Mouse (Mus musculus) c-Kit-positive CD71-negative TER-119-negative erythroid progenitor cells, embryonic 14.5 days (primary cell): Measurements from ENCODE around the gene Ncam1.

Source experiments
- DNase-seq: peaks from one replicate; pipeline ENCODE4 v3.0.0-alpha.2; 2013; ENCODE audit warnings: low read depth

The Ncam1 gene

DNA sequence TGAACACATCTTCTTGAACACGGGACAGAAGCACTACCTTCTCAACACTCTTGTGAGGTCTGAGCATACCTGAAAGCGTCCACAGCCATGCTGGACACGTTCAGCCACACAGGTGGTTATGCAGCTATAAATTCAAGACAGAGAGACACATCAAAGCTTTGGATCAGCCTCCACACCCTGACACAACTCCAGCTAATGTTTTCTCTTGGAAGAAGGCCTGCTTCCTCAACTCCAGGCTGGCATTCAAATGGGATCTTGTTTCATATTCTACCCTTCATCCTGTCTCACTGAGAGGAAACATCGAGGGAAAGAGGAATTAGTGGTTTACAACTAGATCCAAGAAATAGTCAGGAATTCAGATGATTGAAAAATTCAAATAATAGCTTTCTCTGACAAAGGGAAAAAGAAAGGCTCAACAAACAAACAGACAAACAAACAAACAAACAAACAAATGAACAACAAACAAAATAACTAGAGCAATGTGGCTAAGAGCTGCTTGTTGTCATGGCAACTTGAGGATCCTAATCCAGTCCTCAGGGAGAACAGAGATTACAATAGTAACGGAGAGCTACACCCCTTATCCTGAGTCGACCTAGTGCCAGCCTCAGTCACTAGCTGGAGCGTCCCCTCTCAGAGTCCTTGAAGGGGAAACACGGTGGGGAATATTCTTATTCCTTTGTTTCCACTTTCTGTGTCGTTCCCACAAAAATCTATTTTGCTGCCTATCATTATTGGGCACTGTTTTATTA is 175.6 kb downstream of the Ncam1 start:
- DNase-seq = no peak

DNA sequence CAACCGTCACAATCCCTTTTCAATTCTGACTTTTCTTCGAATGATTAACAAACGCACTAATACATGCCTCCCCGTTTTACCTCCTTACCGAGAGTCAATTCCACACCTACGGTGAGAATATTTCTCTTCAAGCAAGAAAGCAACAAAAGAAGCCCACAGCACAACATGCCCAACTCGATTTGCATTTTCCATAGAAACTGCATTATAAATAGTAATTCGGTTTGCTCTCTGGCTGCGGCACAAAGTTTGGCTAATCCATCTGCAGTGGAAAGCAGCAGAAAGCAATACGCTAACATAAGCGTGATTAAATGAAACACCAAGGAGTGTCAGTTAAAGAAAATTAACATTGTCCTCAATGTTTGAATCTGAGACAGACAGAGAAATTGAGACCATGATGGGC is 177.0 kb downstream of the Ncam1 start:
- DNase-seq = no peak

DNA sequence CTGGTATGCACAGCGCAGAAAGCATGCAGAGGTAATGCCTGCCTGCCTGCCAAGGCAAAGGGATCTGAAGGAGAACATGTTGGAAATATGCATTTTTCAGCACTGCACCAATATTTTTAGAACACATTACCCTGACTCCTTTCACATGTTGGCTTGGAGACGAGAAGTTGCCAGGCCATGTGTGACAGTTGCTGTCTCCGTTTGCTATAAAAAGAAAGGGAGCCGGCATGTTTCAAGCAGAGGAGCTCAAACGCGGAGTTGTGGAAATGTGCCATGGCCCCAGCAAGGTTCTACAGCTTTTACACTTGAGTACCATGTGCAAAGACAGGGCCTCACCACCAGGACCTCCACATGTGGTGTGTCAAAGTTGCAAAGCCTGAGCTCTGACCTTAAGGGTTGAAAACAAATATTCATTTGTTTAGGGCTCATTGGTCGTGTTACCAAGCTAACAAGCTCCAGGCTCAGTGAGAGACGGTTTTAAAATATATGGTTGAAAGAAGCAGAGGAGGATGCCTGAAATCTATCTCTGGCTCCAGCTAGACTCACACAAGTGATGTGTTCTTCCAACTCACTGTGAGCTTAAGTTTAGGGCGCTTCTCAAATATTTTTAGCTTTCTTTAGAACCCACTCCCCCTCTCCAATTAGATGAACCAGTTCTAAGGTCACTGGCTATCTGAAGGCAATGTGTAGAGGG is 179.9 kb downstream of the Ncam1 start:
- no peak for DNase-seq

DNA sequence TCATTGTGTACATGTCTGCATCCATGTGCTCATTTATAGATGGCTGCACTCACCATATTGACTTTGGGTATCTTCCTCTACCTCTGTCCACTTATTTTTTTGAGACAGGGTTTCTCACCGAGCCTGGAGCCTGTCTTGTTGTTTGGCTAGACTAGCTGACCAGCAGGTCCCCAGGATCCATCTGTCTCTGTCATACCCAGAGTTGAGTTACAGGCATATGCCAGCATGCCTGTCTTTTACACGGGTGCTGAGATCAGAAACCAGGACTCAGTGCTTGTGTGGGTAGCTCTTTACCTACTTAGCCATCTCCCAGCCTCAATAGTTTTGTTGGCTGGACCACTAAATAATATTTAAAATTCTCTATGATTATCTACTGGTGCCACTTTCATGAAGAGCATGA is 180.5 kb downstream of the Ncam1 start:
- no peak for DNase-seq

DNA sequence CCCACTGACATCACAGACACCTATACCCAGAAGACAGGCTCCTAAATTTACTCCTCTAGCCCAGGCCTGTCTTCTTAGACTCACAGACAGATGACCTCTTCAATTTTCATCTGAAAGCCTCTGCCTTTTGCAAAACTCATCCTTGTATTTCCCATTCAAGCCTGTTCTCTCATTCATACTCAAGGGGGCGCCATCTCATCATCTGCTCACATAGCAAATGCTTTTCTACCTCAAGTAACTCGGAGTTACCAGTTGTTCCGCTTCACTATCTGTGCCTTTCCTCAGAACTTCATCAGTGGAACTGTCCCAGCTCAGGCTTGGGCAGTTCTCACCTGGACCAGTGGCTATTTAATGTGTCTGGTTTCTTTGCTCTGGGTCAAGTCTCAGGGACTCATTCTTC is 181.5 kb downstream of the Ncam1 start:
- DNase-seq = peak; percentile 9

DNA sequence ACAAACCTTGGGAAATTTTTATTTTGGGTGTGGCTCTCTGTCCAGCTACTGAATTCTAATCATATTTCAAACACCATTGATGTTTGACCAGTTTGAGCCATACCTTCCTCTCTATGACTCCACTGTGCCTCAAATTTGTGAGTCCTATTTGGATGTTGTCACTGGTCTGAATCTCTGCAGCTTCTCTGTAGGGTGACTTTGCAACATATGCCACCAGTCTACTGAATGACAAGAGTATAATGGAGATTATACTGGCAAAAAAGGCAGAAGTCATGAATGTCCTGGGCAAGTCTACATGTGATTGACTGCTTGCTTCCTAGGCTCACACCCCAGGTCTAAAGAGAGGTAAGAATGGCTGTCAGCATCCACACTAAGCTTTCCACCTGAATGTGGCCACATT is 186.3 kb downstream of the Ncam1 start:
- DNase-seq = no peak

DNA sequence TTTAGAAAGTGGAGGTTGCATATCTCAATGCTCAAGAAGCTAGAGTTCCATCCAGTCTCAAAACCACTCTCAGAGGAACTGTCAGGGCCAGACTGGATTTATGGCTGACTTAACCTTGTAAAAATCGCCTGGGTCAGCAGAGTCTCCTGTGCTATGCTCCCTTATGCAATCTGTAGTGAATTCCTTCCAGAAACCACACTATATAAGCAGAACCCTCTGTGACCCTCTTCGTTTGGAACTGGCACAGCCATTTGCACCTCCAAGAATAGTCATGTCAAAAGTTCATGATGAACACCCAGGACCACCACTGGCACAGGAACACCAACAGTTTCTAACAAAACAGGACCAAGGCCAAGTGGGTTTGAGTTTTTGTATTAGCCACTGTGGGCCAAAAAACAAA is 190.5 kb downstream of the Ncam1 start:
- DNase-seq = no peak

DNA sequence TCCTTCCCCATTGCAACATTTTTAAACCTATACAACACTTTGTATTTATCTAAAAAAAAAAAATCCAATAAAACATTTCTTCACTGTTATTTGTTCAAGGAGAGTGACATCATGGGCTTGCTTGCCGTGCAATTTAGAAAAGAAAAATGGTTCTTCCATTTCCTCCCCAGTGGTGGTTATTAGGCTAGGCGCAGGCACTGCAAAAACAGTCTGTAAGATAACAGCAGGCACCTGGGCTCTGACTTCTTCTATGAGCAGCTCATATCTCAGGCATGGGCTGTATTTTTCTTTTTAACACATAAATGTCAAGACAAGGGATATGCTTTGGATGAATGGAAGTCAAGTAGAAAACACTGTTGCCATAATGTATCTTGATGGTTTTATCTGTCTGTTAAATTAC is 192.0 kb downstream of the Ncam1 start:
- no peak for DNase-seq

DNA sequence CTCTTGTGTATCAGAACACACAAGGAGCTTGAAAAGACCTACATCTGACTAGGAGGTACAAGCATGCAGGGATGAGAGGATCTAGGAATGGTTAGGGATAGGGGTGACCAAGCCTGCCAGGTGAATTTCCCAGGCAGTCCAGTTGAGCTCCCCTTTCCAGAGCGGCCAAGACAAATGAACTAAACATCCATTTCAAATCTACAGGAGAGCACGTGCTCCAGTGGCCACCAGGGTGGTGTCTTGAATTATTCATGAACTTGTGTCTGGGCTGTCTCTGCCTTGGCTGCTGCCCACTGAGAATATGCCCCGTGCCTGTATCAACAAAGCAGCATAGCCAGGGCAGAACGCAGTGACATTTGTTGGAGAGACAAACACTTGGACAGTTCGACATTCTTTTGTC is 192.4 kb downstream of the Ncam1 start:
- no peak for DNase-seq

DNA sequence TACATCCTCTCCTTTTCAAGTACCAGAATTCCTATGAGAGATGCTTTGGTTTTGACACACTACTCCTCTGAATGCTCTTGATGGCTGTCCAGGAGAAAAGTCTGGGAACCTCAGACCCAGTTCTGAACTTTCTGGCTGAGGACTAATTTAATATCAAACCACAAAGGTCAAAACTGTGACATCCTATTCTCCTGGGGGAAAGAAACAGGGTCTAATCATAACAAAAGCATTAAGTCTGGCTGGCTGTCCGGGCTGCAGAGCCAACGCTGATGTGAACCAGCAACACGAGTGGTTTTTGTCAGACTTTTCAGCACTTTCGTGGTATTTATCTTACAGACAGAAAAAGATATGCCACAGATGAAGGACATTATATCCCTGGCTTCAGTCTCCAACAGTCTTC is 192.9 kb downstream of the Ncam1 start:
- DNase-seq = no peak

DNA sequence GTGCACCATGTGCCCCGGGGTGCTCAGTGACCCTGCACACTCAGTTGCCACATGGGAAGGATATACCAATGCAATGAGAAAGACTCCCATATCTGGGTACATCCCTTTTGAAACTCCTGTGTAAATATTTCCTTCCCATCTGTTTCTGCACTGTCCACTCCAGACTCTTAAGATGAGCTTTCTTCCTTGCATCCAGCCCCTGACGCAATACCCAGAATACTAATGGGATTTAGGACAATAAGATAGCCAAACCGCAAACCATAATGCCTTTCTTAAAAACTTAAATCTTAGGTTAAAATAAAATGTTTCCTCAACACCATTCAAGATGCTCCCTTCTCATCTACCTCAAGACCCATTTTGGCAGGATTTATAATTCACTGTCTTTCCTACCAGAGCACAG is 193.4 kb downstream of the Ncam1 start:
- DNase-seq = no peak

DNA sequence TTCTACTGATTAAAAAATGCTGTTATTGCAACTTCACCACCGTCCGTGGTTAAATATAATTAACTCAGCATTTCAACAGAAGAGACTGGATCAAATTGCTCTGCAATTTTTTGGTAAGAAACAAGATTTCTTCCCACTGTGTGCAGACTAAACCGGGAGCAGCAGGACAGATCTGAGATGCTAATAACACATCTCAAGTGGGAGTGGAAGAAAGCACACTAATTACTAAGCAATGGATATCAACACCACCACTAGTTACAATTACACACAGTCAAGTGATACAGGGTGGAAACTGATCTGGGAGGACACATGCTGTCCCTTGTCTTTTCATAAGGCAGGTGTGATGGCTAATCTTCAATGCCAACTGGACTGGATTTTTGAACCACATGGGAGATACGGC is 197.5 kb downstream of the Ncam1 start:
- no peak for DNase-seq

DNA sequence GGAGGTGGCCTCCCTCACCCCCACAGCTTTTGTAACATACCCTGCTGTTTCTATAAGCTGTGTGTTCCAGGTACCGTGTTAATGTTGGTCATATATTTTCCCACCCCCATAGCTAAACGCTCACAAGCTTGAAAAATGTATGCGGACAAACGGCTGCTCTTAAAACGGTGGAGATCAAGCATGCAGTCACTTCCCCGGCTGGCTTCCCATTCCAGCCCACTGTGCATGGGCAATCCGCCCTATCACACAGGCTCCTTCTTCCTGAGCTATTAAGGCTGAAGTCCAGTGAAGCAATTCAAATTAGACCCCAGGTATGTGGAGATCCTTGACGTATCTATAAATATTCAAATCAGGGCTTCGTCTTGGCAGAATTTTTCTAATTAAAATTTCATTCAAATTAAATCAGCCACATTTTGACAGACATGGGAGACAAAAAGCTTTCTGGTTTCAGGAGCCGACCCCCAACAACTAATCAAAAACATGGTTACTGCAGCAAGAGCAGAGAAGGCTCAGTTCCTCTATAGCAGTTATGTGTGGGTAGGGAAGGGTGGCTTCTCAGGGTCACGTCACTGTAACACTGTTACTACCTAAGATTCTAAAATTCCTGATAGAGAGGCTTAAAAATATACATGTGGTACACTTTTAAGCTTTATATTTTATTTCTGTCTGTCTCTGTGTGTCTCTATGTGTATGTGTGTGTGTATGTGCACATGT is 202.9 kb downstream of the Ncam1 start:
- DNase-seq = no peak

DNA sequence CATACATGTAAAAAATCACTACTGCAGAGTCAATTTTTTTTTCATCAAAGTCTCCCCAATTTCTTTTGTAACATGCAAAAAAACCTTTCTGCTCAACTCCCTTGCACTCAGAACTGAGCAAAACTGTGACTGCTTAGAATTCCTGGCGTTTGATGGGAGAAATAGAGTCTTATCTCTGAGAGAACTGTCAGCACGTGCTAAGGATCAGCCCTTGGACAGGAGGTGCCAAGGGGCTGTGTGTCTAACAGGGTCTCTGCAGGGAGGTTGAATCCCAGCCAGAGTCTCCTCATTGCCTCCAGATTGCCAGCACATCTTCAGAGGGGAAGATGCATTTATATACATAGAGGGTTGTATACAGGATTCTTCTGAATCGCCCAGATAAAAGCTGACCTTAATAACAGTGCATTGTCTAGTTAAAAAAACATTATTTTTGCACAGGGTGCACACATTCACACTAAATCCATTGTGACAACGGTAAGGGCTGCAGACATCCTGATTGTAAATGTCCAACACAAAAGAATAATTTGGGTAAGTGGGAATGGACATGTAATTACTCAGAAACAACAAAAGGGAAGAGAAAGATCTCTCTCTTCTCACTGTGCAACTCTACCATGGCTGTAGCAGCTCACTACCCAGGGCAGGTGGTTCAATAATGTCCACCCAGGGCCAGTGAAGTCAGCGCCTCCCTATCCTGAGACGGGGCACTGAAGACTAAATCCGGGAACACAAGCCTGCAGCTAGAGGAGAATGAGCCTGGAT is 203.7 kb downstream of the Ncam1 start:
- no peak for DNase-seq

DNA sequence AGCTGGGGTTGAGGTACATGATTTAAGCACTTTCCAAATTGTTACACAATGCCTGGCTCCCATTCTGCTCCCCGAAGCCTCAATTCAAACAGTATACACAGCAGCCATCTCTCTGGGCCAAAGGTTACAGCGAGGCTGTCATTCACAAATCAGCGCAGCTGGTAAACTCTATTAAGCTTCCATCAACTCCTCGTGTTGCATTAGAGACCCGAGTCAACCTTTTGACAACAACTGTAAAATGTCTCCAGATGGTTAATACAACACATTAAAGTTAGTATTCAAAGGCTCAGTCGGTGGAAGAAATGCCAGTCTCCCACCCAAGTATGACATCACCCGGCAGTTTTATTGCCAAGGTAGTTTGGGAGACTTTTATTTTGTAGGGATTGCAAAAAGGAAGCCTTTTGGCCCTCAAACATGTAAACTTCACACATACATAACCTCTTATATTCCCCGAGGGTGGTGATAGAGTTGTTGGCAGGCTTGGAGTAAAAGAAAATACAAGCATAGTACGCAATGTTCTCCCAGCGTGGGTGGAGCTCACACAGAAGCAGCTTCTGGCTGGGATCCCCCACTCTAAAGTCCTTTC is 204.7 kb downstream of the Ncam1 start:
- DNase-seq = no peak

DNA sequence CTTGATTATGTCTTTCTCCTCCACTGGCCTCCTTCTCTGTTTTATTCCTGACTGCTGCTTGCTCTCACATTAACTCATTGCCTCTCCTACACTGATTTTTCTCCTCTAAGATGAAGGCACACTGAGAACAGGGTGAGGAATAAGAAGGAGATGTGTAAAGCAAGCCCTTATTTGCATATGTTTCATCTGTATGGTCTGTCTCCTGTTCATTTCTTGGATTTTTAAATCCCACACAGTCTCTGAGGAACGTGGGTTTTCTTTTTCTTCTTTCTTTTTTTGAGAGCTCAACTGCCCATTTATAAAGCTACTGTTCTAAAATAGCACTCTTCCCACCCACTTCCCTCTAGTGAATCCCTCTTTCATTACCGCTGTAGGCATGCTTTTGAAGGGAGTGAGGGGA is 206.7 kb downstream of the Ncam1 start:
- no peak for DNase-seq

DNA sequence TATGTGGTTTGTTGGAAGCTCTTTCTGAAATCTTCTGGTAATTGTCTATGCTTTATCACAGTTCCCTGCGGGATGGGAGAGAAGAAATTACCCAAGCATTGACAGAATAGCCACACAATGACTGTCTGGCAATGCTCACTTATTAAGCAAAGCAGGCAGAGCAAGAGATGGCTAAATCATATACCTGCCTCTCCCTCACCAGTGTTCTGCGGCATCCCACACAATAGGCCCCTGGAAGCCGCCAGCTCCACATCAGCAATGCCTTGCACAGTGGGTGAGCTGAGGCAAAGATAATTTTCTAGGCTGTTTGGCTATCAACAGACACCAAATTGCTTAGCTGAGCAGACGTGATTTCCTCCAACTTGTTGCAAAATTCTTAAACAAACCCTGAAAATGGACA is 208.5 kb downstream of the Ncam1 start:
- no peak for DNase-seq

DNA sequence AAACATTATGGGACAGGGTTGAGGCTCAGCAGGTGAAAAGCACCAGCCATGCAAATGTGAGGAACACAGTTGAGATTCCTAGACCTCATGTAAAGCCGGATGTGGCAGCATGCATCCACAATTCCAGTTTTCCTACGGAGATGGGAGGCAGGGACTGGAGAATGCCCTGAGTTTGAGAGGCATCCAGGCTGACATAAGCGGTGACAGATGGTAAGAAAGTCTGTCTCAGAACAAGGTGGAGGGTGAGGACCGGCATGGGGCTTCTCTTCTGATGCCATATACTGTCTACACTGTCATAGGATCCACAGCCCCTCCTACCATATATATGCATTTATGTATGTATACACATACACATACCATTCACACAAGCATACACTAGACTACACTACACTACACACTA is 221.6 kb downstream of the Ncam1 start:
- no peak for DNase-seq

DNA sequence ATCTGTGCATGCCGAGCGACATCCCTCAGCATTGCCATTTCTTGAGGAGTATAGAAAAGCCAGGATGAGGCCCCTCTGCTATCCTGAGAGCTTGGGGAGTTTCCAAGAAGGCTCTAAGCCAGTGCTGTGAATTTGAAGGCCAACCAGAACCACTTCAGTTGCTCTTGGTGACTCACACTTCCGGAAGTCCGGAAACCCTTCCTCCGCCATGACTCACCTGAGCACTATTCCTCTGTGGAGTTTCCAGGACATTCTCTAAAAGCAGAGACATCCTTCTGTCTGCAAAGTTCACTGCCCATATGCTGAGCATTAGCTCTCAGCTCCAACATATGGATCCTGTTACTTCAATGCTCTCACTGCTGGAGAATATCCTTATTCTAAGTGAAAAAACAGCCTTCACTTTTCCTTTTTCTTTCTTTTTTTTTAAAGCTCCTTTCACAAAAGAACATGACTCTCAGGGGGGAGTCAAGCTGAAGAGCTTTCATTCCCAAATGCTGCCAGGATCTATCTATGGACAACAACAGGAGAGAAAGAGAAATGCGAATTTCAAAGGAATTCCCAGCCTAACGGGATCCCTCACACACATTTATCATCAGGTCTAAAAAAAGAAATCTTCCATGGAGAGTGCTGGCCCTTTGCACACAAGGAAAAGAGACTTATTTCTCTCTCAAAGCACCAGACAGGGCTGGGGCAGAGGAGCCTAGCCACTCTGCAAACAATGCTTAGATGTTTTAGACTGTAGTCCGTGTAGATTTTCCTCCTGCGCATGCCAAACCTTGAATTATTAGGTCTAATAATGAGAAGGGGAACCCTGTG is 226.8 kb downstream of the Ncam1 start:
- no peak for DNase-seq

DNA sequence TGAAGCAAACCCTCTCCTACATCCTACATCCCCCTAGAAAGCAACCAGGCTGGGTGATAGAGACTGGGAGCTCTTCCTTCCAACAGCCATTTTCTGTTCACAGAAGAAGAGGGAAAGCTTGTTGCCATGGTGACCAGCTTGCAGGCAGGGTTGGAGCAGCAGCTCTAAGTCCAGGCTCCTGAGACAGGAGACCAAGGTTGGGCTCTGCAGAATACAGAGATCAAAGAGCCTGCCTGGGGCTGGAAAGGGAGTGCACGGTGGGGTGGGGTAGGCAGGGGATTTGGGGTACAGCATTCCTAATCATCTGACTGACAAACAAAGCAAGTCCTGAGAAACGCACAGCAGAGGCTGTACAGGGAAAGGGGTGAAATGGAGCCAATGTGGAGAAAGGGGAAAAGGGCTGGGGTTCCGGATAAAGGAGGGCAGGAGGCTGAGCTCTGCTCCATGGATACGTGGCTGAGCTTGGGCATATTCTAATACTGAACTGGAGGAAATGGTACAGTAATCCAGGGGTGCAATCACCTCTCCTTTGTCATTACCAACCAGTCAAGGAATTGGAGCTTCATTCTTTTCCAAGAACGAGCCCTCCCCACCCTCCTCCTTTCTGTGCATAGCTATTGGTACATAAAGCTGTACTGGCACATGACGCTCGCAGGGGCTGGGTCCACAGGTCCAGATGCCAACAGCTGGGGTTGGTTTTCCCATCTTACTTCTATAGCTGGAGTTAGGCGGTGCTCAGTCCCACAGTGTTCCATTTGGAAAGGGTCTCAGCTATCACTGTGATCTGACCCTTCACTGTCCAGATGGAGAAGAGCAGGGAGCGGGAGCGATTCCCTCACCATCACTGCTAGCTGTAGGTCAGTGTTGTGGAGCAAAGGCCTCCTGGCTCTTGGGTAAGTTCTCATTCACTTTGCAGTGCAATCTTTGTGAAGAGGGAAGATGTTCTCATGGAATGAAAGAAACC is 227.7 kb downstream of the Ncam1 start:
- DNase-seq = no peak
